Mouse (Mus musculus) limb, embryonic 15.5 days (tissue): ENCODE measurements at regions not wholly inside any gene's neighbourhood (a gene's known extent, or its start where the extent isn't known, plus 50 kb on each side); places are given as distances from the start of the nearest gene placed in this dataset.

Experiments used
- ATAC-seq: fragments of 200-750 bp; cut with Nextera tagmentation; 2 replicates; pipeline ENCODE4 v1.8.0; 2017; ENCODE audit warnings: low read depth, moderate TSS enrichment; ENCODE audit not compliant: insufficient number of reproducible peaks, low FRiP score, low TSS enrichment
- H3K27ac ChIP-seq: fragments of 300-500 bp; sonication (generic); 2 replicates; pipeline ENCODE4 v1.5.1; 2015; ENCODE audit warnings: moderate library complexity, mild to moderate bottlenecking, inconsistent platforms
- H3K27me3 ChIP-seq: fragments of 300-500 bp; sonication (generic); 2 replicates; pipeline ENCODE4 v1.6.1; 2015; ENCODE audit warnings: inconsistent platforms
- H3K36me3 ChIP-seq: fragments of 300-500 bp; sonication (generic); 2 replicates; pipeline ENCODE4 v1.6.1; 2015; ENCODE audit warnings: inconsistent platforms
- H3K4me1 ChIP-seq: fragments of 300-500 bp; sonication (generic); 2 replicates; pipeline ENCODE4 v1.6.1; 2015; ENCODE audit warnings: inconsistent platforms
- H3K4me2 ChIP-seq: fragments of 300-500 bp; sonication (generic); 2 replicates; pipeline ENCODE4 v1.6.1; 2015; ENCODE audit warnings: mild to moderate bottlenecking, inconsistent platforms
- H3K4me3 ChIP-seq: fragments of 300-500 bp; sonication (generic); 2 replicates; pipeline ENCODE4 v1.5.1; 2015; ENCODE audit warnings: mild to moderate bottlenecking, inconsistent platforms
- H3K9ac ChIP-seq: fragments of 300-500 bp; sonication (generic); 2 replicates; pipeline ENCODE4 v1.6.1; 2015; ENCODE audit warnings: inconsistent platforms
- H3K9me3 ChIP-seq: fragments of 300-500 bp; sonication (generic); 2 replicates; pipeline ENCODE4 v1.6.1; 2016; ENCODE audit warnings: inconsistent platforms
- WGBS: fragments of 180-500 bp; shearing (Covaris S2); methylation state at CpG from one replicate; pipeline ENCODE4 v1.1.7; 2015; 5-methylcytosine and 5-hydroxymethylcytosine counted together

- peaks cover 9% of the 10 kb centered on the region for H3K4me1 ChIP-seq
- H3K27me3 ChIP-seq: no peaks in the 10 kb centered on the region
- no peak overlapping the region for H3K27ac ChIP-seq
- no peak overlapping the region for H3K4me2 ChIP-seq
- H3K9ac ChIP-seq: no peak overlapping the region
- no peaks in the 10 kb centered on the region for H3K36me3 ChIP-seq
- no peak for ATAC-seq
- H3K9me3 ChIP-seq: no peaks in the 10 kb centered on the region
- H3K4me3 ChIP-seq: no peak overlapping the region
- WGBS: 73% methylated on average over 5 of the region's 5 CpGs
Observed at GRCm38 (mm10) chr13:31313821-31314220, 242.1 kb upstream of the Foxq1 start.

GRCm38 (mm10) chr13:31317066-31317465 is 238.9 kb upstream of the Foxq1 start:
- Histone ChIP-seq H3K36me3 (no peaks in the 10 kb centered on the region), H3K4me3 (no peak overlapping the region), H3K9me3 (no peaks in the 10 kb centered on the region), H3K27me3 (no peaks in the 10 kb centered on the region), H3K4me1 (peaks cover 9% of the 10 kb centered on the region), H3K27ac (no peak overlapping the region), H3K9ac (no peak overlapping the region), H3K4me2 (no peak overlapping the region)
- WGBS: 84% methylated on average over 8 of the region's 8 CpGs
- no peak for ATAC-seq

- Histone ChIP-seq H3K27me3 (no peaks in the 10 kb centered on the region), H3K4me1 (peaks cover 5% of the 10 kb centered on the region), H3K36me3 (no peaks in the 10 kb centered on the region), H3K4me3 (no peak overlapping the region), H3K9me3 (no peaks in the 10 kb centered on the region), H3K27ac (no peak overlapping the region), H3K4me2 (no peak overlapping the region), H3K9ac (no peak overlapping the region)
- ATAC-seq: no peak
- WGBS: 81% methylated on average over 2 of the region's 2 CpGs
Observed at GRCm38 (mm10) chr13:31318008-31318407, 237.9 kb upstream of the Foxq1 start.

GRCm38 (mm10) chr13:31321411-31321810 is 234.5 kb upstream of the Foxq1 start:
- ATAC-seq: no peak
- H3K9ac ChIP-seq: no peak overlapping the region
- H3K27ac ChIP-seq: no peak overlapping the region
- H3K4me1 ChIP-seq: peaks cover under 1% of the 10 kb centered on the region; the same call in 1 of the 2 replicates
- H3K36me3 ChIP-seq: no peaks in the 10 kb centered on the region
- H3K9me3 ChIP-seq: no peaks in the 10 kb centered on the region
- no peaks in the 10 kb centered on the region for H3K27me3 ChIP-seq
- WGBS: 49% methylated on average over 2 of the region's 2 CpGs
- no peak overlapping the region for H3K4me2 ChIP-seq
- no peak overlapping the region for H3K4me3 ChIP-seq

- no peak overlapping the region for H3K4me3 ChIP-seq
- no peaks in the 10 kb centered on the region for H3K9me3 ChIP-seq
- no peaks in the 10 kb centered on the region for H3K27me3 ChIP-seq
- no peak overlapping the region for H3K4me2 ChIP-seq
- no peak for ATAC-seq
- WGBS: 24% methylated on average over 12 of the region's 12 CpGs
- H3K4me1 ChIP-seq: peaks cover 17% of the 10 kb centered on the region
- H3K36me3 ChIP-seq: no peaks in the 10 kb centered on the region
- no peak overlapping the region for H3K9ac ChIP-seq
- H3K27ac ChIP-seq: no peak overlapping the region
Observed at GRCm38 (mm10) chr13:31326269-31326851, 229.6 kb upstream of the Foxq1 start.

- Histone ChIP-seq H3K9ac (no peak overlapping the region), H3K4me3 (no peak overlapping the region), H3K27ac (no peak overlapping the region), H3K36me3 (no peaks in the 10 kb centered on the region), H3K27me3 (no peaks in the 10 kb centered on the region), H3K9me3 (no peaks in the 10 kb centered on the region), H3K4me2 (no peak overlapping the region), H3K4me1 (peaks cover 17% of the 10 kb centered on the region)
- WGBS: 67% methylated on average over 7 of the region's 7 CpGs
- ATAC-seq: no peak
Observed at GRCm38 (mm10) chr13:31327511-31327951, 228.4 kb upstream of the Foxq1 start.

GRCm38 (mm10) chr13:31328756-31329155 is 227.2 kb upstream of the Foxq1 start:
- Histone ChIP-seq H3K27me3 (no peaks in the 10 kb centered on the region), H3K4me1 (peaks cover 17% of the 10 kb centered on the region), H3K36me3 (no peaks in the 10 kb centered on the region), H3K9me3 (no peaks in the 10 kb centered on the region), H3K27ac (no peak overlapping the region), H3K4me2 (no peak overlapping the region), H3K4me3 (no peak overlapping the region), H3K9ac (no peak overlapping the region)
- ATAC-seq: no peak
- WGBS: 54% methylated on average over 8 of the region's 8 CpGs

- Histone ChIP-seq H3K9ac (no peak overlapping the region), H3K27ac (no peak overlapping the region), H3K4me1 (peaks cover 17% of the 10 kb centered on the region), H3K4me2 (no peak overlapping the region), H3K9me3 (no peaks in the 10 kb centered on the region), H3K4me3 (no peak overlapping the region), H3K27me3 (no peaks in the 10 kb centered on the region), H3K36me3 (no peaks in the 10 kb centered on the region)
- no peak for ATAC-seq
- 38% methylated on average over 5 of the region's 5 CpGs for WGBS
Observed at GRCm38 (mm10) chr13:31330731-31331130, 225.2 kb upstream of the Foxq1 start.

- 89% methylated on average over 3 of the region's 3 CpGs for WGBS
- H3K4me2 ChIP-seq: no peak overlapping the region
- no peak for ATAC-seq
- no peak overlapping the region for H3K27ac ChIP-seq
- H3K9me3 ChIP-seq: no peaks in the 10 kb centered on the region
- no peak overlapping the region for H3K4me3 ChIP-seq
- H3K4me1 ChIP-seq: 0 out of 2 replicates have a peak, but pooled peaks cover 3% of the 10 kb centered on the region
- H3K9ac ChIP-seq: no peak overlapping the region
- no peaks in the 10 kb centered on the region for H3K36me3 ChIP-seq
- H3K27me3 ChIP-seq: no peaks in the 10 kb centered on the region
Observed at GRCm38 (mm10) chr13:31334981-31335380, 221.0 kb upstream of the Foxq1 start.

GRCm38 (mm10) chr13:31337631-31338030 is 218.3 kb upstream of the Foxq1 start:
- no peak overlapping the region for H3K9ac ChIP-seq
- no peaks in the 10 kb centered on the region for H3K36me3 ChIP-seq
- no peak overlapping the region for H3K4me2 ChIP-seq
- H3K4me1 ChIP-seq: no peaks in the 10 kb centered on the region
- H3K27ac ChIP-seq: no peak overlapping the region
- H3K4me3 ChIP-seq: no peak overlapping the region
- no peak for ATAC-seq
- WGBS: 33% methylated on average over 6 of the region's 6 CpGs
- no peaks in the 10 kb centered on the region for H3K27me3 ChIP-seq
- no peaks in the 10 kb centered on the region for H3K9me3 ChIP-seq

GRCm38 (mm10) chr13:31339386-31339785 is 216.5 kb upstream of the Foxq1 start:
- no peak for ATAC-seq

GRCm38 (mm10) chr13:31339901-31340300 is 216.0 kb upstream of the Foxq1 start:
- H3K9me3 ChIP-seq: no peaks in the 10 kb centered on the region
- no peak overlapping the region for H3K27ac ChIP-seq
- no peaks in the 10 kb centered on the region for H3K36me3 ChIP-seq
- no peak overlapping the region for H3K9ac ChIP-seq
- no peaks in the 10 kb centered on the region for H3K27me3 ChIP-seq
- no peak overlapping the region for H3K4me3 ChIP-seq
- WGBS: 79% methylated on average over 2 of the region's 2 CpGs
- ATAC-seq: no peak
- H3K4me2 ChIP-seq: no peak overlapping the region
- H3K4me1 ChIP-seq: no peaks in the 10 kb centered on the region

More at GRCm38 (mm10) chr13:31339386-31339785, 216.5 kb upstream of the Foxq1 start:
- Histone ChIP-seq H3K36me3 (no peaks in the 10 kb centered on the region), H3K9ac (no peak overlapping the region), H3K27me3 (no peaks in the 10 kb centered on the region), H3K4me1 (no peaks in the 10 kb centered on the region), H3K4me3 (no peak overlapping the region), H3K4me2 (no peak overlapping the region), H3K27ac (no peak overlapping the region), H3K9me3 (no peaks in the 10 kb centered on the region)
- WGBS: 90% methylated on average over 7 of the region's 7 CpGs
